Mouse (Mus musculus) layer of hippocampus, adult 18-20 months (tissue): ENCODE measurements around the gene Gpc4. TPM values are rescaled to one million over a fixed set of nuclear protein-coding genes. Genes with fewer than 3 reads are reported as not detected.

Source experiments
- DNase-seq, 2 experiments: peaks; one replicate each; pipeline ENCODE4 v3.0.0; 2022; ENCODE audit warnings: low spot score in 2 of 2
- total RNA-seq, 2 experiments: library from RNA; stranded (reverse); gene quantifications; 2 replicates each; pipeline ENCODE4 v1.2.3; 2021

Gpc4 gene
- total RNA-seq, 2 experiments from 2014 or later, result 52.4 to 54.6 TPM

- DNase-seq, result no peak
These were observed 13.5 kb downstream of the Gpc4 start for GRCm38 (mm10) chrX:52151555-52151954.

DNA sequence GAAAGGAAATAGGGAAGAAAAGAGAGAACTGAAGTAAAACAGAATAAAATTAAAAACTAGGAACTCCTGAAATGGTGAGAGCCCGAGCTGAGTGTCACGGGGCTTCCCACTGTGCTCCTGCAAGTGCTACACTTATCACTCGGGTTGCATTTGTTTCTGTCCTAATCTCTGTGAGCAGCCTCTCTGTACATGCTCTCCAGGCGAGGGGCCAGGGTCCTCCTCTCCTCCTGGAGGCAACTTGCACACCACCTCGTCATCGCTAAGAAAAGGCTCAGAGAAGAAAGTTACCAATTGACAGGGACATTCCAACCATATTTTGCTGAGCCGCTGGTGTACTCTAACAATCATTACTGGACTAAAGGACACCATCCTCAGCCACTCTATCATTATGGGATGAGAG, 14.0 kb downstream of the Gpc4 start:
- DNase-seq, result no peak

DNA sequence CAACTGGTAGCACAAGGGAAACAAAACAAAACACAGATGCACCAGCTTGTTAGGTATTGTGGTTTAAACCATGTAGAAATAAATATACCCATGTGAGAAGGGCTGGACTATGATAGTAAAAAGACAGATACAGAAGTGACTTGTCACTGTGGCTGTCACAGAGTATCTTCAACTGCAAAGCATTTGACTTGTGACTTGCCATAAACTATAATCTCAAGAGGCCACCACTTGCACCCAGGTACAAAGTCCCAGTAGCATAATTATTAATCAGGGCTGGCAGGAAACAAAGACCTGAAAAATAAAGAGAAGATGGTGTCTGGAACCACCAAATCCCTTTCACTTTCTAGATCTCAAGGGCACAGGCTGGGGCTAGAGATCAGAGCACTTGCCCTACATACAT, 19.5 kb downstream of the Gpc4 start:
- no peak for DNase-seq

DNA sequence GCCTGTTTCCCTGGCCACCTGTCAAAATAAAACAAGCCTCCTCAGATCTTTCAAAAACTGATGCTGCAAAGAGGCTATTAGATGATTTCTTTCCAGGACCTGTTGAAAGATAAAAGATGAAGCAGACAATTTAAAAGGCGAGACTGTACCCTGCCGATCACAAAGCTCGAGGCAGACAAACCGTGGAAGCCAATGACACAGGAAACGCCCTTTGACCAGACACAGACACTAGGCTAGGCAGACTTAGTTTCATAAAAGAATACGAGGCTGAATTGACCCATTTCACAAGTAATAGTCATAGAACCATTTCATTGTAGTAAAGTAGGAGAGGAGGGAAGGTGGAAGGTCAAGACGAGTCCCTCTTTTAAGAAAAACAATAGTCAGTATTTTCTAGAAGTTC, 20.6 kb downstream of the Gpc4 start:
- DNase-seq, result no peak

GRCm38 (mm10) chrX:52140316-52140715, 24.7 kb downstream of the Gpc4 start:
- no peak for DNase-seq

GRCm38 (mm10) chrX:52138461-52139075, 26.5 kb downstream of the Gpc4 start:
- DNase-seq, result no peak

DNA sequence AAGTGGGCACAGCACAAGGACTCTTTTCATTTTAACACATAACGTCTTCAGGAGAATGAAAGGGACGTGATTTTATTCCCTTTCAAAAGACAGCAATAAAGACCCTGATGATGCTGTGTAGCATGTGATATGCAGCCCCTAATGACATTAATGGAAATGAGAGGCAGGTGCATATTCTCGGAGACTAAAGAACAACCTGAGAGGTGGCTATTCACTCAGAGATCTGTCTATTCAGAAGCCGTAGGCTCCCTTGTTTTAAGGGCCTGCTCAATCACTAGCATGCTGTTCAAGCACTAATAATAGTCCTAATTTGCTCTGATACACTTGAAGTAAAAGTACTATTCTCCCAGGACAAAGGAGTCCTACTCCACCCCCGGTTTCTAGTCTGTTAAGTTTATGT, 27.0 kb downstream of the Gpc4 start:
- DNase-seq, result no peak

GRCm38 (mm10) chrX:52136525-52136924, 28.5 kb downstream of the Gpc4 start:
- DNase-seq, result no peak

DNA sequence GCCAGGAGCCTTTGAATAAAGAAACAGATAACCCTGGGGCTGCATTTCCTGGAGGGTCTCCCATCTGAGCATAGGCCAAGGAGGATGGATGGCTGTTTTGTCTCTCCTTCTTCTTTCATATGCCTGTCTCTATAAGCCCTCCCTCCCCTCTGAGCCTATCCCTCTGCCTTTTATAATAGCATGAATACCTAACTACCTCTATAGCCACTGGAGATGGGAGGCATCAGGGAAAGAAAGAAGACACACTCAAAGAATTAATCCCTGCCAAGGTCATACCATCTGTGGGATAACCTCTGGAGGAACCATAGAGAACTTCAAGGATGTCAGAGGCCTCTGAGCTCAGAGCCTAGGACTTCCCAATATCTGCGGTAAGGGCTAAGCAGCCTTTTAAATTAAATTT, 35.4 kb downstream of the Gpc4 start:
- no peak for DNase-seq

- DNase-seq, result no peak
These were observed 36.3 kb downstream of the Gpc4 start for GRCm38 (mm10) chrX:52128794-52129193.

DNA sequence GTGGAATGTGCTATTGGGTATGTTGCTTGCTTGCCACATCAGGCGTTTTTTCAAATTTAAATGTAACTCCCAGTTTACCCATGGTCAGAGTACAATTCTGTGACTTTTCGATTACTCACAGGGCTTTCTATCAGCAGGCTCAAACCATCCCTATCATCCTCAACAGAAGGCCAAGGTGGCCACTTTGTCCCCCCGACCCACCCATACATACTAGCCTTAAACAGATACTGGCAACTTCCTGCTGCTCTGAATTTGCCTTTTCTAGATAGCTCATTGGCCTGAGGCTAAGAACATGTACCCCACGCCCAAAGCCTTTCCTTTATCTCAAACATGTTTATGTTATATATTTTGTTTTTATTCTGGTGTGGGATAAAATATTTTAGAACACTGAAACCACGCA, 51.4 kb downstream of the Gpc4 start:
- DNase-seq, result no peak

DNA sequence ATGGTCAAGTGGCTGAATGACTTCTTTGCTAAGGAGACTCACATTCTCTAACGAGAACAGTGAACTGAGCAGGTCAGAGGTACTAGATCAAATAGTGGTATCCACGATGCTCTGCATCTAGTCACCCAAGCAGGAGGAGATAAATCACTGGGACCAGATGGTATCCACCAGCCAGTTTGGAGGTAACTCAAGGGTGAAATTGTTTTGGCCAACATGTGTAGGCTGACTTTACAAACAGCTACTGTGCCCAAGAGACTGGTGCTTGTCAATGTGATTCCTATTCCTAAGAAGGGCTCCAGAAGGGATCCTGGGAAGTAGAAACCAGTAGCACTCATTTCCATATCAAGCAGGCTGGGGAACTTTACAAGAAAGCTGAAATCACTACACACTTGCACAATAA, 55.4 kb downstream of the Gpc4 start:
- DNase-seq, result no peak

DNA sequence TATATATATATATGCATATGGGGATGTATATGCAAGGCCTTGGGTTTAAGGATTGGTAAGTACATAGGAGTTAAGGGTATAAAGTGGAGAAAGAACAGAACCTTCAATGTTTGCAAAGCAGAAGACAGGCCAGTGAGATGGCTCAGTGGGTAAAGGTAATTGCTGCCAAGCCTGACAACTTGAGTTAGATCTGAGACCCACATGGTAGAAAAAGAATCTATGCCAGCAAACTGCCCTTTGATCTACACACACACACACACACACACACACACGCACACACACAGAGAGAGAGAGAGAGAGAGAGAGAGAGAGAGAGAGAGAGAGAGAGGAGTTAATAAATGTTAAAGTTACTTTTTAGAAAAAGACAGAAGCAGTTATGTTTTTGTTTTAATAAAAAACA, 56.1 kb downstream of the Gpc4 start:
- no peak for DNase-seq

DNA sequence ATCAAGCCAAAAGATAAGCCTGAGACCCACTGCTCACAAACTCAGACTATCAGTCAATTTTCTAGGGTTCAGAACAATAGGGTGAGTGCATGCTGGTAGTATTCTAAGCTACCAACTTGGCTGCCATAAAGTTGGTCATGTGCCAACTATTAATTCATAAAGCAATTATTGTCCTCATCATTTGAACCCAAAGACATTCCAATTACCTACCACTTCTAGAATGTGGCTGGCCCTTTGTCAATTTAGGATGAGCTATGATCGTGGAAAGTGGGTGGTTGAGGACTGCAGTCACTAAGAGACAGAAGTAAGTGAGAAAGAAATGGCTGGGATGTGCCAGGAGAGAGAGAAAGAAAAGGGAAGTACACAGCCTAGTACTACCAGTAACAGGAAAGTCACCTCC, 61.3 kb downstream of the Gpc4 start:
- no peak for DNase-seq

DNA sequence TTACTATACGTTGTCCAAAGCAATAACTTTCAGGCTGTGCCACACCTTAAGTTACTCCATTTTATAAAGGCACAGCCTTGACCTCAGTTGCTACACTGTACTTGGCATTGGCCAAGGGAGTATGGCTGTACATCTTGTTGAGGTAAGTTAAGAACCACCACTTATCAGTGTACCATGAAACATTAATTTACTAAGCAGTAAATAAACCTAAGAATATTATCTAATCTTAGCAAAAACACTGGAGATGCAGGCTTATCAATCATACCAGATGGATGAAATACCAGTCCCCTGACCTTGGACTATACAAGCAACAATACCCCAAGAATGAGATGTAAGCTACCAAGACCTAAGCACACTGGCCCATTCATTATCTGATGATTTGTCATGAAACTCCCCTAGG, 63.1 kb downstream of the Gpc4 start:
- DNase-seq, result no peak

- no peak for DNase-seq
These were observed 63.6 kb downstream of the Gpc4 start for GRCm38 (mm10) chrX:52101445-52101844.

- peak in 1 of 2 experiments; percentile 57 for DNase-seq
These were observed 77.2 kb downstream of the Gpc4 start for GRCm38 (mm10) chrX:52087726-52088348.

- DNase-seq, result no peak
These were observed 78.0 kb downstream of the Gpc4 start for GRCm38 (mm10) chrX:52086885-52087573.

- DNase-seq, result no peak
These were observed 81.5 kb downstream of the Gpc4 start for GRCm38 (mm10) chrX:52083557-52083956.

- no peak for DNase-seq
These were observed 92.6 kb downstream of the Gpc4 start for GRCm38 (mm10) chrX:52072410-52072809.

GRCm38 (mm10) chrX:52053416-52053815, 111.6 kb downstream of the Gpc4 start:
- DNase-seq, result no peak

DNA sequence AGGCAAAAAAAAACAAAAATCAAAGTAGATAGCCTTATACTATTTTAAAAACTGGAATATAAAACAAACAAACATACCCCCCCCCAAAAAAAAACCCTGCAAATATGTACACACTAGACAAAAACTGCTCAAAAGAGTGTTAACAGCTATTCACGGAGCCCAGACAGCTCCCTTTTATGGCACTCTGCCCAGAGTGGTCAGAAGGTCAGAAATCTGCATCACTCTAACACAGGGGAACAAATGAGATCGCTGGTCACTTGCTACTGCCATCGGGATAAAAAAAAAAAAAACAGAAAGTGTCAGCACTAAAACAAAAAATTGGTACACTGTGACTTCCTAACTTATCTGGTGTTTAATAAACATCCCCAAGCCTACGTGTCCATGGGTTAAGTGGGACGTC, 113.0 kb downstream of the Gpc4 start:
- no peak for DNase-seq

GRCm38 (mm10) chrX:52050941-52051340, 114.1 kb downstream of the Gpc4 start:
- no peak for DNase-seq
